Mouse (Mus musculus) adrenal gland, postnatal 14 days (tissue): ENCODE data around the gene Olfr1112. TPM values are rescaled to one million over a fixed set of nuclear protein-coding genes. Genes with fewer than 3 reads are reported as not detected.
"Not testable (repeated sequence)": the region's sequence is repeated elsewhere in the genome, so short reads cannot be mapped to it uniquely, and the experiment has no call there.

Source experiments
- DNase-seq: peaks from one replicate; pipeline ENCODE4 v3.0.0; 2021; ENCODE audit warnings: mixed read lengths
- long read RNA-seq, 2 experiments: library from polyadenylated mRNA; stranded (forward); transcript quantifications; one replicate each; pipeline ENCODE4 v2.0.0; 2021
- total RNA-seq: library from RNA; stranded (reverse); gene quantifications from 2 replicates; pipeline ENCODE4 v1.2.3, GENCODE M21; 2021

The Olfr1112 gene
- not detected in 2 replicates for total RNA-seq
- long read RNA-seq, experiment 1 = 0 reads
- long read RNA-seq, experiment 2 = 0 reads

GRCm38 (mm10) chr2:87187498-87187897, at the start of gene Olfr1112:
Gene Olfr1112, plus strand, starts transcription at chr2:87187798.
- no peak for DNase-seq

GRCm38 (mm10) chr2:87140200-87140599, 47.4 kb upstream of the Olfr1112 start, which contains the start of gene Olfr1110:
Gene Olfr1110, minus strand, starts transcription at chr2:87140300.
- DNase-seq = no peak

- DNase-seq = no peak
Measured at GRCm38 (mm10) chr2:87152524-87152923, 35.1 kb upstream of the Olfr1112 start, which contains the start of gene Olfr1111. Gene Olfr1111, minus strand, starts transcription at chr2:87152624.

- DNase-seq = not testable (repeated sequence)
Measured at GRCm38 (mm10) chr2:87167731-87168130, 19.9 kb upstream of the Olfr1112 start.

GRCm38 (mm10) chr2:87208670-87209069, 21.1 kb downstream of the Olfr1112 start, which contains the start of gene Olfr1113:
Gene Olfr1113, plus strand, starts transcription at chr2:87208970.
- DNase-seq = no peak

Other genes with a start within 250 kb of the Olfr1112 start
- gene Olfr1099, start 227.1 kb upstream of the Olfr1112 start, total RNA-seq = not detected in 2 replicates
- not detected in 2 replicates for gene Olfr1100, start 207.8 kb upstream of the Olfr1112 start, total RNA-seq
- gene Olfr1101, start 196.6 kb upstream of the Olfr1112 start, total RNA-seq = not detected in 2 replicates
- gene Olfr1102, start 189.4 kb upstream of the Olfr1112 start, total RNA-seq = not detected in 2 replicates
- not detected in 2 replicates for gene Olfr1104, start 160.7 kb upstream of the Olfr1112 start, total RNA-seq
- not detected in 2 replicates for gene Olfr1105, start 151.3 kb upstream of the Olfr1112 start, total RNA-seq
- not detected in 2 replicates for gene Olfr1106, start 135.5 kb upstream of the Olfr1112 start, total RNA-seq
- gene Olfr1107, start 112.0 kb upstream of the Olfr1112 start, total RNA-seq = not detected in 2 replicates
- not detected in 2 replicates for gene Olfr1109, start 91.8 kb upstream of the Olfr1112 start, total RNA-seq
- not detected in 2 replicates for gene Olfr259, start 73.2 kb upstream of the Olfr1112 start, total RNA-seq
- not detected in 2 replicates for gene Olfr1110, start 47.5 kb upstream of the Olfr1112 start, total RNA-seq
- not detected in 2 replicates for gene Olfr1111, start 35.2 kb upstream of the Olfr1112 start, total RNA-seq
- not detected in 2 replicates for gene Olfr1113, start 21.2 kb downstream of the Olfr1112 start, total RNA-seq
- gene Olfr1115, start 60.2 kb downstream of the Olfr1112 start, total RNA-seq = not detected in 2 replicates
- not detected in 2 replicates for gene Olfr1116, start 79.7 kb downstream of the Olfr1112 start, total RNA-seq
- not detected in 2 replicates for gene Olfr1118, start 119.8 kb downstream of the Olfr1112 start, total RNA-seq
- gene Olfr1120, start 167.0 kb downstream of the Olfr1112 start, total RNA-seq = not detected in 2 replicates
- not detected in 2 replicates for gene Olfr1121, start 182.1 kb downstream of the Olfr1112 start, total RNA-seq
- gene Olfr1122, start 198.1 kb downstream of the Olfr1112 start, total RNA-seq = not detected in 2 replicates
- not detected in 2 replicates for gene Olfr1123, start 228.8 kb downstream of the Olfr1112 start, total RNA-seq
- not detected in 2 replicates for gene Olfr1124, start 242.5 kb downstream of the Olfr1112 start, total RNA-seq